Mouse (Mus musculus): ENCODE data around the gene Xrra1. TPM values are rescaled to one million over a fixed set of nuclear protein-coding genes. Genes with fewer than 3 reads are reported as not detected.
"Not testable (repeated sequence)": the region's sequence is repeated elsewhere in the genome, so short reads cannot be mapped to it uniquely, and the experiment has no call there.

The Xrra1 gene
- polyA plus RNA-seq, 1 experiment from 2014 or later = not detected

- WGBS (ENCODE audit: insufficient replicate concordance) = 56% methylated on average over 12 of the region's 12 CpGs
- Histone ChIP-seq H3K4me3 (replicated peaks) (no peak overlapping the region), H3K27ac (no peak overlapping the region), H3K9ac (no peak overlapping the region), H3K27me3 (no peaks in the 10 kb centered on the region), H3K9me3 (replicated peaks) (no peaks in the 10 kb centered on the region), H3K36me3 (peaks cover 6% of the 10 kb centered on the region), H3K4me1 (replicated peaks) (peaks cover 15% of the 10 kb centered on the region), H3K4me2 (no peak overlapping the region)
- DNase-seq = no peak
- no peak for ATAC-seq (ENCODE audit: low read depth)
These were observed 98.5 kb downstream of the Xrra1 start for GRCm38 (mm10) chr7:99957226-99957965.

GRCm38 (mm10) chr7:99960571-99960970, 101.7 kb downstream of the Xrra1 start:
- H3K9ac ChIP-seq; ATAC-seq (ENCODE audit: low read depth); H3K36me3 ChIP-seq; DNase-seq; H3K27ac ChIP-seq; H3K4me2 ChIP-seq; H3K4me3 ChIP-seq (replicated peaks); H3K27me3 ChIP-seq; H3K9me3 ChIP-seq (replicated peaks): not testable (repeated sequence)
- 57% methylated on average over 2 of the region's 2 CpGs for WGBS (ENCODE audit: insufficient replicate concordance)
- peaks cover 40% of the 10 kb centered on the region for H3K4me1 ChIP-seq (replicated peaks)

DNA sequence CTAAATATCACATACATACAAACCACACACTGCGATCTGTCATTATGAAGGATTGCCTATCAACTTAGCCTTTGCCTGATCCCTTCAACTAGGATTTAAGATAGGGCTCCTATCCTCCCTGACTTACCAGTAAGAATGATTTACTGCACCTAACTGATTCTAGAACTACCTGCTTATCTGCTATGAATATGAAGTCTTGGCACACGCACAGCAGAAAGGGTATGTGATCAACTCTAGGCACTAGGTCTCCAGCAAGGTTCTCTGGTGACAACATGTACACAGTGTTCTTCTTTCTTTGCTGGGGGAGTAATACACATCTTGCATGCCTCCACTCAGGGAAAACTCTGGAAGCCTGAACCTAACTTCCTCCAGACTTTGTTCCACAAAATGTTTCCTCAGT, 102.6 kb downstream of the Xrra1 start:
- DNase-seq (no peak), ATAC-seq (ENCODE audit: low read depth) (0 out of 2 replicates have a peak, but pooled peaks have one; percentile 23)
- peaks cover 47% of the 10 kb centered on the region for H3K4me1 ChIP-seq (replicated peaks)
- H3K27ac ChIP-seq = peak overlapping the region; percentile 44
- H3K27me3 ChIP-seq = no peaks in the 10 kb centered on the region
- WGBS (ENCODE audit: insufficient replicate concordance) = 48% methylated on average over 2 of the region's 2 CpGs
- H3K4me3 ChIP-seq (replicated peaks) = no peak overlapping the region
- no peaks in the 10 kb centered on the region for H3K36me3 ChIP-seq
- no peak overlapping the region for H3K4me2 ChIP-seq
- no peak overlapping the region for H3K9ac ChIP-seq
- no peaks in the 10 kb centered on the region for H3K9me3 ChIP-seq (replicated peaks)

GRCm38 (mm10) chr7:99962536-99963236, 103.8 kb downstream of the Xrra1 start:
- Histone ChIP-seq H3K27ac (peak overlapping the region; percentile 44; the same call in 1 of the 2 replicates), H3K9me3 (replicated peaks) (no peaks in the 10 kb centered on the region), H3K4me2 (no peak overlapping the region), H3K27me3 (no peaks in the 10 kb centered on the region), H3K36me3 (no peaks in the 10 kb centered on the region), H3K9ac (no peak overlapping the region), H3K4me3 (replicated peaks) (no peak overlapping the region), H3K4me1 (replicated peaks) (peaks cover 58% of the 10 kb centered on the region)
- no peak for DNase-seq
- 23% methylated on average over 8 of the region's 8 CpGs for WGBS (ENCODE audit: insufficient replicate concordance)
- no peak for ATAC-seq (ENCODE audit: low read depth)

- Histone ChIP-seq H3K27me3 (no peaks in the 10 kb centered on the region), H3K36me3 (no peaks in the 10 kb centered on the region), H3K4me3 (replicated peaks) (no peak overlapping the region), H3K4me2 (no peak overlapping the region), H3K9me3 (replicated peaks) (no peaks in the 10 kb centered on the region), H3K27ac (no peak overlapping the region), H3K4me1 (replicated peaks) (peaks cover 58% of the 10 kb centered on the region), H3K9ac (no peak overlapping the region)
- 54% methylated on average over 3 of the region's 3 CpGs for WGBS (ENCODE audit: insufficient replicate concordance)
- DNase-seq (no peak), ATAC-seq (ENCODE audit: low read depth) (no peak)
These were observed 104.4 kb downstream of the Xrra1 start for GRCm38 (mm10) chr7:99963237-99963860.

GRCm38 (mm10) chr7:99965020-99965841, 106.3 kb downstream of the Xrra1 start:
- H3K9ac ChIP-seq = no peak overlapping the region
- no peaks in the 10 kb centered on the region for H3K27me3 ChIP-seq
- DNase-seq = no peak
- no peak overlapping the region for H3K4me3 ChIP-seq (replicated peaks)
- no peaks in the 10 kb centered on the region for H3K36me3 ChIP-seq
- H3K4me2 ChIP-seq = no peak overlapping the region
- ATAC-seq (ENCODE audit: low read depth) = no peak
- no peak overlapping the region for H3K27ac ChIP-seq
- WGBS (ENCODE audit: insufficient replicate concordance) = 53% methylated on average over 9 of the region's 9 CpGs
- H3K9me3 ChIP-seq (replicated peaks) = no peaks in the 10 kb centered on the region
- H3K4me1 ChIP-seq (replicated peaks) = peaks cover 62% of the 10 kb centered on the region

- DNase-seq (no peak), ATAC-seq (ENCODE audit: low read depth) (no peak)
- Histone ChIP-seq H3K4me3 (replicated peaks) (no peak overlapping the region), H3K36me3 (no peaks in the 10 kb centered on the region), H3K4me1 (replicated peaks) (peaks cover 60% of the 10 kb centered on the region), H3K9me3 (replicated peaks) (no peaks in the 10 kb centered on the region), H3K4me2 (no peak overlapping the region), H3K27me3 (no peaks in the 10 kb centered on the region), H3K27ac (no peak overlapping the region), H3K9ac (no peak overlapping the region)
- WGBS (ENCODE audit: insufficient replicate concordance) = 70% methylated on average over 9 of the region's 9 CpGs
These were observed 107.2 kb downstream of the Xrra1 start for GRCm38 (mm10) chr7:99966011-99966721.

Other genes with a start within 250 kb of the Xrra1 start
- gene Tpbgl, start 232.0 kb upstream of the Xrra1 start, polyA plus RNA-seq (2015; fragmentation: Nextera tagmentation; extraction: Ambion mirVana) = 0.16 and 0.22 TPM in 2 replicates
- gene Slco2b1, start 147.8 kb upstream of the Xrra1 start, polyA plus RNA-seq (2015; fragmentation: Nextera tagmentation; extraction: Ambion mirVana) = 0.13 and 0.15 TPM in 2 replicates
- not detected in 2 replicates for gene Olfr520, start 128.8 kb upstream of the Xrra1 start, polyA plus RNA-seq (2015; fragmentation: Nextera tagmentation; extraction: Ambion mirVana)
- not detected in 2 replicates for gene Olfr521, start 95.6 kb upstream of the Xrra1 start, polyA plus RNA-seq (2015; fragmentation: Nextera tagmentation; extraction: Ambion mirVana)
- 4.2 and 4.8 TPM in 2 replicates for gene Neu3, start 30.7 kb upstream of the Xrra1 start, polyA plus RNA-seq (2015; fragmentation: Nextera tagmentation; extraction: Ambion mirVana)
- 216 and 254 TPM in 2 replicates for gene Spcs2, start 4.3 kb downstream of the Xrra1 start, polyA plus RNA-seq (2015; fragmentation: Nextera tagmentation; extraction: Ambion mirVana)
- 1.2 and 1.3 TPM in 2 replicates for gene Rnf169, start 121.3 kb downstream of the Xrra1 start, polyA plus RNA-seq (2015; fragmentation: Nextera tagmentation; extraction: Ambion mirVana)
- not detected in 2 replicates for gene Chrdl2, start 147.1 kb downstream of the Xrra1 start, polyA plus RNA-seq (2015; fragmentation: Nextera tagmentation; extraction: Ambion mirVana)